Mouse (Mus musculus): ENCODE results near the gene Coro1a.
"Not testable (repeated sequence)": the region's sequence is repeated elsewhere in the genome, so short reads cannot be mapped to it uniquely, and the experiment has no call there.

Coro1a gene

DNA sequence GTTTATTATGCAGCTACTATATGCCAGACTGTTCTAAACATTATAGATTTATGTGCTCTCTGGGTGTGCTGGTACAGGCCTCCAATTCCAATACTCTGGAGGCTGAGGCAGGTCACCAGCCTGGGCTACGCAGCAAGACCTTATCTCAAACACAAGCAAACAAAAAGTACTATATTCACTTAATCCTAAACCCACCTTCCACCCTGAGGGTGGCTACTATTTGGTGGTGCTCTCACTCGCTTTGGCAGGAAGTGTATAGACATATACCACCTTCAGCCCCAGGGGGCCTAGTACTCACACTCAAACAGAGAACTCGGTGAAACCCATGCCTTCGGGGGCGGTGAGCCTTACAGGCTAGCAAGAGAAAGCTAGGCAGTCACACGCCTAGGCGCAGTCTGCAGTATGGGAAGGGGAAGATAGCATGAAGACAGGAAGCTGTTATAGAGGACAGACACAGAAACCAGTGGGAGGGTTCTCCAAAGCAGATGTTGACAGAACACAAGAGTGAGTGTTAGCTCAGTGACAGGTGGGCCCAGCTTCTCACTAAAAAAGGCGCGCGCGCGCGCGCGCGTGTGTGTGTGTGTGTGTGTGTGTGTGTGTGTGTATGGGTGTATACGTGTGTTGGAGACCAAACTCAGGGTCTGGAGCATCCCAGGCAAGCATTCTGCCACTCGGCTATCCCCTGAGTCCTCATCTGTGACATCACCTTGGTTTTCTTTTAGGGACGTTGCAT, at the start of gene Coro1a:
Coro1a (minus strand) TSS at position 346 of the 733 bp plus-strand sequence.
- ATAC-seq (ENCODE audit: insufficient number of reproducible peaks, low FRiP score, low TSS enrichment) = no peak

DNA sequence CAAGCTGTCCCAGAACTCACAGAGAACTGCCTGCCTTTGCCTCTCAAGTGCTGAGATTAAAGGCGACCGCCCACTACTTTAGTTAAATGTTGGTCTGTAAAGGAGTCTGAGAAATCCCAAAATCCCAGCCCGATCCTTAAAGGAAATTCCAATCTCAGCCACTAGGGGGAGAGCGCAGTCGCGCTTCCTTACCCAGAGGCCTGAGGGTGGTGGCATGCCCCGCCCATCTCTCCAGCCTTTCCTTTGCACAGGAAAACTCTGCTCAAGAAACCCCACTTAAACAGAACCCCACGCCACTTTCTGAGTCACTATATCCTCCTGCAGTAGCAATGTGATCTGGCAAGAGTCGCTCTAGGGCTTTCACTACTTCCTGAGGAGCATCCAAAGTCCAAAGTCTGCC, 47.3 kb upstream of the Coro1a start:
- peak; percentile 52; the same call in 1 of the 2 replicates for ATAC-seq (ENCODE audit: insufficient number of reproducible peaks, low FRiP score, low TSS enrichment)

DNA sequence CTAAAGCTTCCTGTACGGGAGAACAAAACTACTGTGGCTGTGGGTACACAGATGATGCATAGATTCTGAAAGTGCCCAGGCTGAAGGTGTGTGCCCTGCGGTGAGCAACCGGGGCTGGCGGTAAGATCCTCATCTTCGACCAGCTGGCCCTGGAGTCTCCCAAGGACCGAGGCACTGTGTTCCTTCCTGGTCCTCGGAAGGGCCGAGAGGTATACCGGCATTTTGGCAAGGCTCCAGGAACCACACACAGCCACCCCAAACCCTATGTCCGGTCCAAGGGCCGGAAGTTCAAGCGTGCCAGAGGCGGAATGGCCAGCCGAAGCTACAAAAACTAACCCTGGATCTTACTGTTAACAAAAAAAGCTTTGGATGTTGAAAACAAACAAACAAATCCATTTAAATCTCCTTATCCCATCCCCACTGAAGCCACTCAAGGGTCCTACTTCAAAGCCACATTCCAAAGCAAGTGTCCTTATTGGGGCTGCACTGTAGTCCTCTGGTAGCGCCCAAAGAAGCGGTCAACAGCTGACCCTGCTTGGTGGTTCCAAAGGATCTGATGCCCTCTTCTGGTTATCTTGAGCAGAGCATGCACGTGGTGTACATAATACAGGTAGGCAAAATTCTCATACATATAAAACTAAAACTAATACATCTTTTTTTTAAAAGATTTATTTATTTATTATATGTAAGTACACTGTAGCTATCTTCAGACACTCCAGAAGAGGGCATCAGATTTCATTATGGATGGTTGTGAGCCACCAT, 42.2 kb upstream of the Coro1a start:
- ATAC-seq (ENCODE audit: insufficient number of reproducible peaks, low FRiP score, low TSS enrichment) = no peak

GRCm38 (mm10) chr7:126748824-126749223, 41.2 kb upstream of the Coro1a start:
- ATAC-seq (ENCODE audit: insufficient number of reproducible peaks, low FRiP score, low TSS enrichment) = no peak

DNA sequence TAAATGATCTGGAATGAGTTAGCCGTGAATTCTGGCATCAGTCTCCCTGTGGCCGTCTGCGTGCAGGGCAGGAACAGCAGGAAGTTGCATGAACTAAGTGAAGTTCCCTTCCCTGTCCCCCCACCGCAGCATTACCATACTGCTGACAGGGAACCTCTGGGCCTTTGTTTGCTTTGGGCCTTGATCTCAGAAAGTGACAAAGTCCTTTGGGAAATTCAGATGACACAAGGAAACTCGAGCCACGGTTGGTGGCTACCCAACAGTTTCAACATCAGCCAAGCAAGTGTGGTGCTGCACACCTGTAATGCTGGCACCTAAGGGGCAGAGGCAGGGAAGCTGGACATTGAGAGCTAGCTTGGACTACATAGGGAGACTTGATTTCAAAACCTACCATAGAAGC, 39.2 kb upstream of the Coro1a start:
- ATAC-seq (ENCODE audit: insufficient number of reproducible peaks, low FRiP score, low TSS enrichment) = no peak

GRCm38 (mm10) chr7:126746066-126746465, 38.5 kb upstream of the Coro1a start:
- no peak for ATAC-seq (ENCODE audit: insufficient number of reproducible peaks, low FRiP score, low TSS enrichment)

DNA sequence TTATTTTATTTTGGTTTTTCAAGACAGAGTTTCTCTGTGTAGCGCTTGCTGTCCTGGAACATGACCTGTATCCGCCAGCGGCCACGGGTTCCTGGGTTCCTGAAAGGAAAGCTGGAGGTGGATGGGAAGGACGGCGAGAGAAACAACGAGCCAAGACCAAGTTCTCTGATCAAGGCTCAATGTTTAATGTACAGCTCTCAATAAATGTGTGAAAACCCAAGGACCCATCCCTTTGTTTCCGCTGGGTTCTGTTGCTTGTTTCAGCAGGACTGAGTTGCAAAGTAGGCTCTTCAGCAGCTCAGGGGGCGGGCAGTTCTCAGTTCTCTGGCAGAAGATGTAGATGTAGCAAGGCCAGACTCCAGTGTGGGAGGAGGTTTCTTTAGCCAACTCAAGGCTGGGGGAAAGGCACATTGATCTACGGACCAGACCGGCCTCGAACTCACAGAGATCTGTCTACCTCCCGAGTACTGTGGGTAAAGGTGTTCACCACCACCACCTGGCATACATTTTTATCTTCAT, 34.4 kb upstream of the Coro1a start:
- no peak for ATAC-seq (ENCODE audit: insufficient number of reproducible peaks, low FRiP score, low TSS enrichment)

GRCm38 (mm10) chr7:126741452-126741851, 33.9 kb upstream of the Coro1a start:
- ATAC-seq (ENCODE audit: insufficient number of reproducible peaks, low FRiP score, low TSS enrichment) = no peak

GRCm38 (mm10) chr7:126740977-126741376, 33.4 kb upstream of the Coro1a start:
- no peak for ATAC-seq (ENCODE audit: insufficient number of reproducible peaks, low FRiP score, low TSS enrichment)

GRCm38 (mm10) chr7:126740132-126740735, 32.6 kb upstream of the Coro1a start:
- no peak for ATAC-seq (ENCODE audit: insufficient number of reproducible peaks, low FRiP score, low TSS enrichment)

- no peak for ATAC-seq (ENCODE audit: insufficient number of reproducible peaks, low FRiP score, low TSS enrichment)
These were observed 32.0 kb upstream of the Coro1a start for GRCm38 (mm10) chr7:126739551-126739950.

DNA sequence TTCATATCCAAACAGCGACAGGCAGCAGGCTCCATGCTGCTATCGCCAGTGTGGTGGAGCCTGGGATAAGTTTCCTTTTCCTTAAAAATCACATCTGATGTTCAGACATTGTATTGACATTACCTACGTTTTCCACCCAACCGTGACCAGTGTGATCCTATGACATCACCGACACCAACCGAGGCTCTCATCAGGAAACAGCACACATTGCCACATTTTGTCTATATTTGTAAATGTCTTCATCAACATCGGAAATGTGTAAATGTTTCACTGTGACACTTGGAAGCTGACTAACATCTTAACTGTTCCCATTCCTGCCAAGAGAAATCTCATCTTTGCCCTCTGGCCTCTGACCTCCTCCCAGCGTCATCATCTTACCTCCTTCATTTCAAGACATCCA, 28.5 kb upstream of the Coro1a start:
- ATAC-seq (ENCODE audit: insufficient number of reproducible peaks, low FRiP score, low TSS enrichment) = no peak

GRCm38 (mm10) chr7:126730256-126730789, 22.7 kb upstream of the Coro1a start:
- not testable (repeated sequence) for ATAC-seq (ENCODE audit: insufficient number of reproducible peaks, low FRiP score, low TSS enrichment)

GRCm38 (mm10) chr7:126725667-126726066, 18.1 kb upstream of the Coro1a start:
- ATAC-seq (ENCODE audit: insufficient number of reproducible peaks, low FRiP score, low TSS enrichment) = no peak

DNA sequence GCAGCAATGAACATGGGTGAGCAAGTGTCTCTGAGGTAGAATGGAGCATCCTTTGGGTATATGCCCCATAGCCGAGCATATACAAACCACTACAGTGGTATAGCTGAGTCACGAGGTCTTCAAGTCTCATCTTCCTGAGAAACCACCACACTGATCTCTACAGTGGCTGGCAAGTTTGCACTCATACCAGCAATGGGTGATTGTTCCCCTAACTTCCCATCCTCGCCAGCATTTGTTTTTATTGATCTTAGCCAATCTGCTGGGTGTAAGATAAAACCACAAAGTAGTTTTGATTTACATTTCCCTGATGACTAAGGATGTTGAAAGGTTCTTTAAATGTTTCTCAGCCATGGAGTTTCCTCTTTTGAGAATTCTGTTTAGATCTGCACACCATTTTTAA, 17.5 kb upstream of the Coro1a start:
- no peak for ATAC-seq (ENCODE audit: insufficient number of reproducible peaks, low FRiP score, low TSS enrichment)

DNA sequence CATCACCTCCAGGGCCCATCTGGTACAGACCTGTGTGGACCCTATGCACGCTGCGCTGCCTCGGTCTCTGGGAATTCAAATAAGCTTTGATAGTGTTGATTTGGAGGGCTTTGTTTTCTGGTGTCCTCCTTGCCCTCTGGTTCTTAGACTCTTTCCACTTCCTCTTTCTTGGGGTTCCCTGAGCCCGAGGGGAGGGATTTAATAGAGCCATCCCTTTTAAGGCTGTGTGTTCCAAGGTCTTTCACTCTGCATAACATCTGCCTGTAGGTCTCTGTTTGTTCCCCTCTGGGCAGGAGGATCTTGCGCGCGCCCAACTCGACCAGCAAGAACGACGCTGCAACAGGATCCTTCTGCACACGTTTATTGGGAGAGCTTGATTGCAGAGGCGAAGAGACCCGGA, 14.0 kb upstream of the Coro1a start:
- no peak for ATAC-seq (ENCODE audit: insufficient number of reproducible peaks, low FRiP score, low TSS enrichment)

GRCm38 (mm10) chr7:126718787-126719337, 11.3 kb upstream of the Coro1a start:
- ATAC-seq (ENCODE audit: insufficient number of reproducible peaks, low FRiP score, low TSS enrichment) = no peak

DNA sequence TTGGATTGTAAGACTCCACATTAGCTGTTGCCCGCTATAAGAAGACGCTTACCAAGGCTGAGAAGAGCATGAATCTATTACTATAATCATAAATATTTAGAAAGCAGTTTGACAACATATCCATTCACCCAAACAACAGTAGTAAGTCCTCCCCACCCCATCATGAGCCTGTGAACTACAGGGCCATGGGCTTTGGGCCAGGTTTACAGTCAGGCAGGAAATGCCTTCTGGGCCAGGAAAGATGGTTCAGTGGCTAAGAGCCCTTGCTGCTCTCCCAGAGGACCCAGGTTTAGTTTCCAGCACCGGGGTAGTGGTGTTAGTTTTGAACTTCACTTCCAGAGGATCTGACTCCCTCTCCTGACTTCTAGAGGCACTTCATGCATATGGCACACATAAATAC, 10.0 kb upstream of the Coro1a start:
- ATAC-seq (ENCODE audit: insufficient number of reproducible peaks, low FRiP score, low TSS enrichment) = no peak

- ATAC-seq (ENCODE audit: insufficient number of reproducible peaks, low FRiP score, low TSS enrichment) = no peak
These were observed 8.1 kb upstream of the Coro1a start for GRCm38 (mm10) chr7:126715679-126716078.

- ATAC-seq (ENCODE audit: insufficient number of reproducible peaks, low FRiP score, low TSS enrichment) = no peak
These were observed 4.3 kb upstream of the Coro1a start for GRCm38 (mm10) chr7:126711910-126712309.

GRCm38 (mm10) chr7:126710266-126710665, 2.7 kb upstream of the Coro1a start:
- ATAC-seq (ENCODE audit: insufficient number of reproducible peaks, low FRiP score, low TSS enrichment) = no peak
